Mouse (Mus musculus) embryo, embryonic 9.5 days (tissue): ENCODE results near the gene Ctdspl.

Experiments
- DNase-seq: peaks from one replicate; pipeline ENCODE4 v3.0.0-alpha.2; 2017; ENCODE audit errors: extremely low spot score

The Ctdspl gene

GRCm38 (mm10) chr9:118988787-118989580 is 62.7 kb downstream of the Ctdspl start:
- no peak for DNase-seq

GRCm38 (mm10) chr9:118990490-118990889 is 64.2 kb downstream of the Ctdspl start:
- no peak for DNase-seq

GRCm38 (mm10) chr9:118991750-118992585 is 65.7 kb downstream of the Ctdspl start:
- DNase-seq = no peak

- DNase-seq = no peak
Measured at GRCm38 (mm10) chr9:118992586-118992955, 66.3 kb downstream of the Ctdspl start.

- no peak for DNase-seq
Measured at GRCm38 (mm10) chr9:118994524-118995227, 68.4 kb downstream of the Ctdspl start.

GRCm38 (mm10) chr9:118995539-118995938 is 69.3 kb downstream of the Ctdspl start:
- DNase-seq = no peak

GRCm38 (mm10) chr9:118997241-118997640 is 71.0 kb downstream of the Ctdspl start:
- no peak for DNase-seq

GRCm38 (mm10) chr9:119000196-119000595 is 73.9 kb downstream of the Ctdspl start:
- DNase-seq = no peak

GRCm38 (mm10) chr9:119002267-119002666 is 76.0 kb downstream of the Ctdspl start:
- DNase-seq = no peak

GRCm38 (mm10) chr9:119003990-119004702 is 77.9 kb downstream of the Ctdspl start:
- DNase-seq = no peak

GRCm38 (mm10) chr9:119004703-119005076 is 78.4 kb downstream of the Ctdspl start:
- no peak for DNase-seq

GRCm38 (mm10) chr9:119005303-119006029 is 79.2 kb downstream of the Ctdspl start:
- no peak for DNase-seq

GRCm38 (mm10) chr9:119007266-119007665 is 81.0 kb downstream of the Ctdspl start:
- DNase-seq = no peak

GRCm38 (mm10) chr9:119008871-119009270 is 82.6 kb downstream of the Ctdspl start:
- no peak for DNase-seq

GRCm38 (mm10) chr9:119010156-119010710 is 84.0 kb downstream of the Ctdspl start:
- DNase-seq = no peak

- DNase-seq = no peak
Measured at GRCm38 (mm10) chr9:119016785-119017507, 90.7 kb downstream of the Ctdspl start.

- DNase-seq = no peak
Measured at GRCm38 (mm10) chr9:119021731-119022130, 95.5 kb downstream of the Ctdspl start.

- no peak for DNase-seq
Measured at GRCm38 (mm10) chr9:119025263-119025662, 99.0 kb downstream of the Ctdspl start.

GRCm38 (mm10) chr9:119025832-119026331 is 99.6 kb downstream of the Ctdspl start:
- no peak for DNase-seq

GRCm38 (mm10) chr9:119027337-119027736 is 101.1 kb downstream of the Ctdspl start:
- no peak for DNase-seq
